Mouse (Mus musculus): ENCODE results near the gene Prrc2c. TPM values are rescaled to one million over a fixed set of nuclear protein-coding genes. Genes with fewer than 3 reads are reported as not detected.
"Not testable (repeated sequence)": the region's sequence is repeated elsewhere in the genome, so short reads cannot be mapped to it uniquely, and the experiment has no call there.

The Prrc2c gene
- polyA plus RNA-seq, 1 experiment from 2014 or later: 104 TPM

- H3K9ac ChIP-seq (ENCODE audit: low read length): no peak overlapping the region
- WGBS: 91% methylated on average over 14 of the region's 14 CpGs
These were observed 91.9 kb downstream of the Prrc2c start for GRCm38 (mm10) chr1:162648416-162648815.

GRCm38 (mm10) chr1:162646083-162646686 lies 94.2 kb downstream of the Prrc2c start:
- no peaks in the 10 kb centered on the region for H3K36me3 ChIP-seq (ENCODE audit: control insufficient read depth, insufficient read depth, low read length)

More at GRCm38 (mm10) chr1:162648416-162648815, 91.9 kb downstream of the Prrc2c start:
- Histone ChIP-seq H3K4me1 (ENCODE audit: control insufficient read depth, insufficient read depth, low read length) (peaks cover 3% of the 10 kb centered on the region; the same call in 1 of the 2 replicates), H3K27me3 (ENCODE audit: control insufficient read depth, insufficient read depth, low read length) (no peaks in the 10 kb centered on the region), H3K9me3 (replicated peaks; ENCODE audit: control insufficient read depth, low read length) (no peaks in the 10 kb centered on the region), H3K27ac (ENCODE audit: low read length) (no peak overlapping the region), H3K36me3 (ENCODE audit: control insufficient read depth, insufficient read depth, low read length) (no peaks in the 10 kb centered on the region), H3K4me2 (ENCODE audit: low read depth, low read length) (no peak overlapping the region), H3K4me3 (replicated peaks; ENCODE audit: low read length) (no peak overlapping the region)
- no peak for ATAC-seq (ENCODE audit: insufficient read depth, low FRiP score)

GRCm38 (mm10) chr1:162643752-162644151 lies 96.6 kb downstream of the Prrc2c start:
- H3K27me3 ChIP-seq (ENCODE audit: control insufficient read depth, insufficient read depth, low read length): no peaks in the 10 kb centered on the region
- no peak overlapping the region for H3K4me2 ChIP-seq (ENCODE audit: low read depth, low read length)
- no peak for ATAC-seq (ENCODE audit: insufficient read depth, low FRiP score)
- no peak overlapping the region for H3K27ac ChIP-seq (ENCODE audit: low read length)
- no peaks in the 10 kb centered on the region for H3K36me3 ChIP-seq (ENCODE audit: control insufficient read depth, insufficient read depth, low read length)
- WGBS: 26% methylated on average over 4 of the region's 4 CpGs
- H3K4me1 ChIP-seq (ENCODE audit: control insufficient read depth, insufficient read depth, low read length): peaks cover 3% of the 10 kb centered on the region; the same call in 1 of the 2 replicates
- H3K9me3 ChIP-seq (replicated peaks; ENCODE audit: control insufficient read depth, low read length): no peaks in the 10 kb centered on the region
- no peak overlapping the region for H3K4me3 ChIP-seq (replicated peaks; ENCODE audit: low read length)
- H3K9ac ChIP-seq (ENCODE audit: low read length): no peak overlapping the region

More at GRCm38 (mm10) chr1:162646083-162646686, 94.2 kb downstream of the Prrc2c start:
- Histone ChIP-seq H3K27me3 (ENCODE audit: control insufficient read depth, insufficient read depth, low read length) (no peaks in the 10 kb centered on the region), H3K9me3 (replicated peaks; ENCODE audit: control insufficient read depth, low read length) (no peaks in the 10 kb centered on the region), H3K27ac (ENCODE audit: low read length) (no peak overlapping the region), H3K4me1 (ENCODE audit: control insufficient read depth, insufficient read depth, low read length) (peaks cover 3% of the 10 kb centered on the region; the same call in 1 of the 2 replicates), H3K4me2 (ENCODE audit: low read depth, low read length) (no peak overlapping the region), H3K9ac (ENCODE audit: low read length) (no peak overlapping the region), H3K4me3 (replicated peaks; ENCODE audit: low read length) (no peak overlapping the region)
- no peak for ATAC-seq (ENCODE audit: insufficient read depth, low FRiP score)
- WGBS: 71% methylated on average over 10 of the region's 10 CpGs

- Histone ChIP-seq H3K4me3 (replicated peaks; ENCODE audit: low read length) (no peak overlapping the region), H3K36me3 (ENCODE audit: control insufficient read depth, insufficient read depth, low read length) (no peaks in the 10 kb centered on the region), H3K27me3 (ENCODE audit: control insufficient read depth, insufficient read depth, low read length) (no peaks in the 10 kb centered on the region), H3K9me3 (replicated peaks; ENCODE audit: control insufficient read depth, low read length) (no peaks in the 10 kb centered on the region), H3K4me1 (ENCODE audit: control insufficient read depth, insufficient read depth, low read length) (peaks cover 3% of the 10 kb centered on the region; the same call in 1 of the 2 replicates), H3K4me2 (ENCODE audit: low read depth, low read length) (no peak overlapping the region), H3K9ac (ENCODE audit: low read length) (no peak overlapping the region), H3K27ac (ENCODE audit: low read length) (no peak overlapping the region)
- ATAC-seq (ENCODE audit: insufficient read depth, low FRiP score): no peak
- WGBS: 70% methylated on average over 3 of the region's 3 CpGs
These were observed 97.8 kb downstream of the Prrc2c start for GRCm38 (mm10) chr1:162642591-162642990.

GRCm38 (mm10) chr1:162639861-162640260 lies 100.5 kb downstream of the Prrc2c start:
- no peaks in the 10 kb centered on the region for H3K9me3 ChIP-seq (replicated peaks; ENCODE audit: control insufficient read depth, low read length)
- no peak for ATAC-seq (ENCODE audit: insufficient read depth, low FRiP score)
- no peaks in the 10 kb centered on the region for H3K36me3 ChIP-seq (ENCODE audit: control insufficient read depth, insufficient read depth, low read length)
- H3K4me1 ChIP-seq (ENCODE audit: control insufficient read depth, insufficient read depth, low read length): peaks cover 3% of the 10 kb centered on the region; the same call in 1 of the 2 replicates
- no peak overlapping the region for H3K4me2 ChIP-seq (ENCODE audit: low read depth, low read length)
- no peak overlapping the region for H3K9ac ChIP-seq (ENCODE audit: low read length)
- no peaks in the 10 kb centered on the region for H3K27me3 ChIP-seq (ENCODE audit: control insufficient read depth, insufficient read depth, low read length)
- 83% methylated on average over 1 of the region's 1 CpGs for WGBS
- no peak overlapping the region for H3K27ac ChIP-seq (ENCODE audit: low read length)
- H3K4me3 ChIP-seq (replicated peaks; ENCODE audit: low read length): no peak overlapping the region

GRCm38 (mm10) chr1:162639051-162639750 lies 101.2 kb downstream of the Prrc2c start, which contains the start of gene Myoc:
Gene Myoc (plus strand): TSS chr1:162639155.
- no peak within 1 kb of the TSS for H3K4me2 ChIP-seq (ENCODE audit: low read depth, low read length)
- H3K27ac ChIP-seq (ENCODE audit: low read length): no peak within 1 kb of the TSS
- H3K9ac ChIP-seq (ENCODE audit: low read length): no peak within 1 kb of the TSS
- no peaks in the 10 kb centered on the region for H3K27me3 ChIP-seq (ENCODE audit: control insufficient read depth, insufficient read depth, low read length)
- peaks cover 3% of the 10 kb centered on the region; the same call in 1 of the 2 replicates for H3K4me1 ChIP-seq (ENCODE audit: control insufficient read depth, insufficient read depth, low read length)
- no peaks in the 10 kb centered on the region for H3K36me3 ChIP-seq (ENCODE audit: control insufficient read depth, insufficient read depth, low read length)
- no peaks in the 10 kb centered on the region for H3K9me3 ChIP-seq (replicated peaks; ENCODE audit: control insufficient read depth, low read length)
- no peak within 1 kb of the TSS for H3K4me3 ChIP-seq (replicated peaks; ENCODE audit: low read length)
- ATAC-seq (ENCODE audit: insufficient read depth, low FRiP score): no peak; the same call in 1 of the 2 replicates
- 75% methylated on average over 10 of the region's 10 CpGs for WGBS

- H3K27ac ChIP-seq (ENCODE audit: low read length): no peak overlapping the region
- no peak overlapping the region for H3K4me2 ChIP-seq (ENCODE audit: low read depth, low read length)
- no peaks in the 10 kb centered on the region for H3K9me3 ChIP-seq (replicated peaks; ENCODE audit: control insufficient read depth, low read length)
- H3K4me3 ChIP-seq (replicated peaks; ENCODE audit: low read length): no peak overlapping the region
- H3K9ac ChIP-seq (ENCODE audit: low read length): no peak overlapping the region
- H3K4me1 ChIP-seq (ENCODE audit: control insufficient read depth, insufficient read depth, low read length): no peaks in the 10 kb centered on the region
- 90% methylated on average over 4 of the region's 4 CpGs for WGBS
- H3K36me3 ChIP-seq (ENCODE audit: control insufficient read depth, insufficient read depth, low read length): no peaks in the 10 kb centered on the region
- ATAC-seq (ENCODE audit: insufficient read depth, low FRiP score): no peak
- H3K27me3 ChIP-seq (ENCODE audit: control insufficient read depth, insufficient read depth, low read length): no peaks in the 10 kb centered on the region
These were observed 101.8 kb downstream of the Prrc2c start for GRCm38 (mm10) chr1:162638535-162638934.

- Histone ChIP-seq H3K4me3 (replicated peaks; ENCODE audit: low read length) (no peak overlapping the region), H3K4me2 (ENCODE audit: low read depth, low read length) (no peak overlapping the region)
These were observed 103.8 kb downstream of the Prrc2c start for GRCm38 (mm10) chr1:162636516-162636915.

GRCm38 (mm10) chr1:162635291-162635931 lies 104.9 kb downstream of the Prrc2c start:
- not testable (repeated sequence) for H3K36me3 ChIP-seq (ENCODE audit: control insufficient read depth, insufficient read depth, low read length); H3K27ac ChIP-seq (ENCODE audit: low read length); H3K4me2 ChIP-seq (ENCODE audit: low read depth, low read length); H3K4me3 ChIP-seq (replicated peaks; ENCODE audit: low read length); ATAC-seq (ENCODE audit: insufficient read depth, low FRiP score); H3K9me3 ChIP-seq (replicated peaks; ENCODE audit: control insufficient read depth, low read length); H3K9ac ChIP-seq (ENCODE audit: low read length); H3K27me3 ChIP-seq (ENCODE audit: control insufficient read depth, insufficient read depth, low read length); H3K4me1 ChIP-seq (ENCODE audit: control insufficient read depth, insufficient read depth, low read length)
- WGBS: 46% methylated on average over 1 of the region's 1 CpGs

More at GRCm38 (mm10) chr1:162636516-162636915, 103.8 kb downstream of the Prrc2c start:
- 61% methylated on average over 3 of the region's 3 CpGs for WGBS
- no peaks in the 10 kb centered on the region for H3K4me1 ChIP-seq (ENCODE audit: control insufficient read depth, insufficient read depth, low read length)
- no peak overlapping the region for H3K9ac ChIP-seq (ENCODE audit: low read length)
- no peaks in the 10 kb centered on the region for H3K27me3 ChIP-seq (ENCODE audit: control insufficient read depth, insufficient read depth, low read length)
- no peak overlapping the region for H3K27ac ChIP-seq (ENCODE audit: low read length)
- H3K9me3 ChIP-seq (replicated peaks; ENCODE audit: control insufficient read depth, low read length): no peaks in the 10 kb centered on the region
- ATAC-seq (ENCODE audit: insufficient read depth, low FRiP score): no peak
- H3K36me3 ChIP-seq (ENCODE audit: control insufficient read depth, insufficient read depth, low read length): no peaks in the 10 kb centered on the region
